Mouse (Mus musculus) CH12.LX (cell line): ENCODE results near the gene Fgfr2. TPM values are rescaled to one million over a fixed set of nuclear protein-coding genes. Genes with fewer than 3 reads are reported as not detected.

Source experiments
- DNase-seq: peaks from one replicate; pipeline ENCODE4 v3.0.0-alpha.2; 2013; ENCODE audit errors: extremely low read depth
- H3K27ac ChIP-seq: 2 replicates; pipeline ENCODE4 v1.5.1; 2012; ENCODE audit warnings: low read depth, mild to moderate bottlenecking, control low read depth, moderate library complexity; ENCODE audit not compliant: insufficient read depth
- H3K27me3 ChIP-seq: replicated peaks from 2 replicates; pipeline ENCODE3; 2012; ENCODE audit warnings: inconsistent platforms
- H3K36me3 ChIP-seq, 2 experiments: replicated peaks in 1 of 2; 2 replicates each; pipeline versions ENCODE3 to v1.6.1; 2012; ENCODE audit warnings: inconsistent platforms in 1 of 2, low read length in 1 of 2, mild to moderate bottlenecking in 1 of 2, mixed read lengths in 1 of 2, moderate library complexity in 1 of 2; ENCODE audit not compliant: control insufficient read depth in 1 of 2, insufficient read depth in 1 of 2
- H3K4me1 ChIP-seq, 2 experiments: 2 replicates each; pipeline ENCODE4 v1.6.1; 2012; ENCODE audit warnings: inconsistent platforms in 1 of 2, moderate library complexity in 1 of 2; ENCODE audit not compliant: insufficient read depth in 2 of 2, control insufficient read depth in 1 of 2
- H3K4me2 ChIP-seq: 2 replicates; pipeline ENCODE4 v1.6.1; 2012; ENCODE audit warnings: low read depth, mild to moderate bottlenecking, control low read depth; ENCODE audit not compliant: poor library complexity, insufficient read depth, severe bottlenecking
- H3K4me3 ChIP-seq, 3 experiments: fragments of 150-350 bp in 1 of 3; sonication (generic) in 1 of 3; replicated peaks in 1 of 3; 2 replicates each; pipeline versions ENCODE3 to v1.5.1; 2011 to 2012; ENCODE audit warnings: low read depth in 2 of 3, low read length in 2 of 3, mild to moderate bottlenecking in 2 of 3, moderate library complexity in 2 of 3, control low read depth in 1 of 3, improper control_type of control experiment in 1 of 3, inconsistent platforms in 1 of 3, mixed read lengths in 1 of 3; ENCODE audit not compliant: poor library complexity in 1 of 3
- H3K79me2 ChIP-seq: replicated peaks from 2 replicates; pipeline ENCODE4 v1.6.1; 2012; ENCODE audit warnings: mild to moderate bottlenecking, moderate library complexity; ENCODE audit not compliant: control insufficient read depth, poor library complexity, insufficient read depth, severe bottlenecking; ENCODE audit errors: extremely low read depth
- H3K9ac ChIP-seq: 2 replicates; pipeline ENCODE4 v1.6.1; 2012; ENCODE audit warnings: low read depth, mild to moderate bottlenecking, control low read depth, moderate library complexity; ENCODE audit not compliant: insufficient read depth
- H3K9me3 ChIP-seq: replicated peaks from 2 replicates; pipeline ENCODE3; 2012; ENCODE audit warnings: low read length, inconsistent platforms, mixed read lengths
- CHD2 ChIP-seq: IDR thresholded peaks from 2 replicates; pipeline ENCODE4 v1.6.1; 2011; ENCODE audit warnings: low read length, improper control_type of control experiment
- CTCF ChIP-seq, 2 experiments: IDR thresholded peaks in 1 of 2; conservative IDR thresholded peaks in 1 of 2; 2 replicates each; pipeline ENCODE4 v1.5.1; 2011 to 2012; ENCODE audit warnings: low read depth in 2 of 2, low read length in 2 of 2, improper control_type of control experiment in 1 of 2, inconsistent platforms in 1 of 2, mild to moderate bottlenecking in 1 of 2, moderate library complexity in 1 of 2
- ELF1 ChIP-seq: IDR thresholded peaks from 2 replicates; pipeline ENCODE4 v1.6.1; 2014; ENCODE audit warnings: low read depth, mild to moderate bottlenecking, inconsistent platforms, low read length, improper control_type of control experiment
- EP300 ChIP-seq: IDR thresholded peaks from 2 replicates; pipeline ENCODE4 v1.6.1; 2011; ENCODE audit warnings: low read length, improper control_type of control experiment
- ETS1 ChIP-seq: conservative IDR thresholded peaks from 2 replicates; pipeline ENCODE4 v1.6.1; 2012; ENCODE audit warnings: low read depth, mild to moderate bottlenecking, inconsistent platforms, low read length, improper control_type of control experiment, moderate library complexity
- GABPA ChIP-seq: IDR thresholded peaks from 2 replicates; pipeline ENCODE4 v1.6.1; 2012; ENCODE audit warnings: low read depth, low read length, improper control_type of control experiment, inconsistent platforms; ENCODE audit not compliant: insufficient replicate concordance
- HCFC1 ChIP-seq: IDR thresholded peaks from 2 replicates; pipeline ENCODE4 v1.6.1; 2012; ENCODE audit warnings: low read depth, mild to moderate bottlenecking, inconsistent platforms, low read length, improper control_type of control experiment
- JUND ChIP-seq: conservative IDR thresholded peaks from 2 replicates; pipeline ENCODE4 v1.6.1; 2011; ENCODE audit warnings: low read depth, low read length, improper control_type of control experiment
- MAFK ChIP-seq: IDR thresholded peaks from 2 replicates; pipeline ENCODE4 v1.6.1; 2011; ENCODE audit warnings: low read length, improper control_type of control experiment; ENCODE audit not compliant: insufficient replicate concordance
- MAZ ChIP-seq: IDR thresholded peaks from 2 replicates; pipeline ENCODE4 v1.6.1; 2012; ENCODE audit warnings: low read depth, mild to moderate bottlenecking, inconsistent platforms, low read length, improper control_type of control experiment, moderate library complexity
- MXI1 ChIP-seq: IDR thresholded peaks from 2 replicates; pipeline ENCODE4 v1.6.1; 2011; ENCODE audit warnings: mild to moderate bottlenecking, low read depth, low read length, improper control_type of control experiment
- NELFE ChIP-seq: IDR thresholded peaks from 2 replicates; pipeline ENCODE4 v1.6.1; 2011; ENCODE audit warnings: low read depth, low read length, improper control_type of control experiment
- NRF1 ChIP-seq: IDR thresholded peaks from 2 replicates; pipeline ENCODE4 v1.6.1; 2014; ENCODE audit warnings: low read depth, mild to moderate bottlenecking, inconsistent platforms, low read length, improper control_type of control experiment, moderate library complexity
- PAX5 ChIP-seq: IDR thresholded peaks from 2 replicates; pipeline ENCODE4 v1.6.1; 2012; ENCODE audit warnings: low read length, inconsistent platforms, mixed read lengths
- POLR2A ChIP-seq: IDR thresholded peaks from 2 replicates; pipeline ENCODE4 v1.6.1; 2011; ENCODE audit warnings: low read depth, mild to moderate bottlenecking, improper control_type of control experiment, low read length
- RAD21 ChIP-seq: IDR thresholded peaks from 2 replicates; pipeline ENCODE4 v1.6.1; 2011; ENCODE audit warnings: low read depth, mild to moderate bottlenecking, low read length, improper control_type of control experiment, moderate library complexity
- RCOR1 ChIP-seq: conservative IDR thresholded peaks from 2 replicates; pipeline ENCODE4 v1.6.1; 2012; ENCODE audit warnings: low read depth, mild to moderate bottlenecking, inconsistent platforms, low read length, improper control_type of control experiment
- SIN3A ChIP-seq: IDR thresholded peaks from 2 replicates; pipeline ENCODE4 v1.6.1; 2012; ENCODE audit warnings: low read length, improper control_type of control experiment, inconsistent platforms
- TBP ChIP-seq: conservative IDR thresholded peaks from 2 replicates; pipeline ENCODE4 v1.6.1; 2011; ENCODE audit warnings: low read depth, low read length, improper control_type of control experiment
- TCF12 ChIP-seq: IDR thresholded peaks from 2 replicates; pipeline ENCODE4 v1.6.1; 2014; ENCODE audit warnings: low read depth, mild to moderate bottlenecking, inconsistent platforms, low read length, improper control_type of control experiment
- UBTF ChIP-seq: IDR thresholded peaks from 2 replicates; pipeline ENCODE4 v1.6.1; 2012; ENCODE audit warnings: low read depth, mild to moderate bottlenecking, inconsistent platforms, low read length, improper control_type of control experiment, moderate library complexity
- USF1 ChIP-seq: IDR thresholded peaks from 2 replicates; pipeline ENCODE4 v1.6.1; 2014; ENCODE audit warnings: low read depth, mild to moderate bottlenecking, inconsistent platforms, low read length, improper control_type of control experiment
- ZC3H11A ChIP-seq: IDR thresholded peaks from 2 replicates; pipeline ENCODE4 v1.6.1; 2012; ENCODE audit warnings: low read depth, mild to moderate bottlenecking, inconsistent platforms, low read length, improper control_type of control experiment
- ZKSCAN1 ChIP-seq: IDR thresholded peaks from 2 replicates; pipeline ENCODE4 v1.6.1; 2012; ENCODE audit warnings: low read depth, inconsistent platforms, low read length, improper control_type of control experiment, borderline replicate concordance
- ZMIZ1 ChIP-seq: IDR thresholded peaks from 2 replicates; pipeline ENCODE4 v1.6.1; 2012; ENCODE audit warnings: low read depth, mild to moderate bottlenecking, inconsistent platforms, low read length, improper control_type of control experiment
- ZNF384 ChIP-seq: IDR thresholded peaks from 2 replicates; pipeline ENCODE4 v1.6.1; 2012; ENCODE audit warnings: low read depth, low read length, improper control_type of control experiment, inconsistent platforms
- dilution Hi-C: fragments of 300-500 bp; cut with MboI; formaldehyde crosslinking; loops from 2 replicates; pipeline ENCODE4 v1.14.3; 2020; ENCODE audit warnings: low sequenced_read_pairs; ENCODE audit not compliant: extremely low pct_unique_long_range_greater_than_20kb, extremely low pct_ligation_motif_present
- in situ Hi-C: fragments of 300-500 bp; cut with MboI; formaldehyde crosslinking; loops from 3 replicates; pipeline ENCODE4 v1.14.3; 2019; ENCODE audit warnings: low sequenced_read_pairs, low pct_ligation_motif_present, low pct_unique_long_range_greater_than_20kb, mixed read lengths
- polyA plus RNA-seq: library from polyadenylated mRNA; unstranded; fragments of >175 nt; gene quantifications from 2 replicates; pipeline ENCODE4 v1.2.1, GENCODE M21; 2012; ENCODE audit warnings: low read depth; ENCODE audit not compliant: insufficient read length
- total RNA-seq, 2 experiments: library from RNA; depleted of rRNA; stranded (reverse); fragments of 300-350 nt in 1 of 2; fragments of >200 nt in 1 of 2; gene quantifications; 2 replicates each; pipeline ENCODE4 v1.2.3; 2012 to 2014

The Fgfr2 gene
- total and polyA plus RNA-seq, 3 experiments = not detected

GRCm38 (mm10) chr7:130664037-130664436 lies 2459.1 kb downstream of the Fgfr2 start:
- H3K27ac ChIP-seq = no peak overlapping the region
- H3K9ac ChIP-seq = no peak overlapping the region
- DNase-seq = no peak
- dilution Hi-C loops = no loop called here
- peaks cover 21% of the 10 kb centered on the region for H3K9me3 ChIP-seq
- no peaks in the 10 kb centered on the region for H3K79me2 ChIP-seq
- no peak overlapping the region for H3K4me2 ChIP-seq
- H3K4me3 ChIP-seq = no peak overlapping the region
- in situ Hi-C loops = no loop called here
- H3K36me3 ChIP-seq = no peaks in the 10 kb centered on the region
- TF ChIP-seq POLR2A (no peak), USF1 (no peak), MAZ (no peak), ELF1 (no peak), MAFK (no peak), MXI1 (no peak), ZC3H11A (no peak), NELFE (no peak), RCOR1 (no peak), TBP (no peak), PAX5 (no peak), GABPA (no peak), CTCF (conservative IDR thresholded peaks at IDR 0.05 in 1 of 2, IDR thresholded peaks at IDR 0.05 in 1 of 2; ENCODE audit: low read depth in 2 of 2, low read length in 2 of 2) (no peak), ZKSCAN1 (no peak), TCF12 (no peak), ETS1 (no peak)
- H3K27me3 ChIP-seq = peaks cover 36% of the 10 kb centered on the region
- no peaks in the 10 kb centered on the region for H3K4me1 ChIP-seq

- H3K27ac ChIP-seq = no peak overlapping the region
- H3K9ac ChIP-seq = no peak overlapping the region
- no peaks in the 10 kb centered on the region for H3K79me2 ChIP-seq
- H3K4me1 ChIP-seq = no peaks in the 10 kb centered on the region
- peaks cover 44% of the 10 kb centered on the region for H3K27me3 ChIP-seq
- TF ChIP-seq JUND = no peak
- TF ChIP-seq CTCF (conservative IDR thresholded peaks at IDR 0.05 in 1 of 2, IDR thresholded peaks at IDR 0.05 in 1 of 2; ENCODE audit: low read depth in 2 of 2, low read length in 2 of 2) = no peak
- no peak for TF ChIP-seq MAZ
- no peak for TF ChIP-seq RCOR1
- no peak for TF ChIP-seq RAD21
- no peak for TF ChIP-seq EP300
- no peak for TF ChIP-seq UBTF
- no peak for TF ChIP-seq ELF1
- no peak for TF ChIP-seq HCFC1
- no peak for TF ChIP-seq SIN3A
- no peak for TF ChIP-seq ZNF384
- no peak for TF ChIP-seq NELFE
- TF ChIP-seq NRF1 = no peak
- no peak for TF ChIP-seq TBP
- no peak for TF ChIP-seq CHD2
- no peak for TF ChIP-seq ZMIZ1
- DNase-seq = no peak
- no peaks in the 10 kb centered on the region for H3K36me3 ChIP-seq
- in situ Hi-C loops = no loop called here
- dilution Hi-C loops = no loop called here
- H3K4me3 ChIP-seq = no peak overlapping the region
- no peak overlapping the region for H3K4me2 ChIP-seq
- peaks cover 21% of the 10 kb centered on the region for H3K9me3 ChIP-seq
Observed at GRCm38 (mm10) chr7:130662869-130663268, 2460.3 kb downstream of the Fgfr2 start.
